Mouse (Mus musculus) forebrain, embryonic 14.5 days (tissue): Measurements from ENCODE around the gene Tmem147. TPM values are rescaled to one million over a fixed set of nuclear protein-coding genes. Genes with fewer than 3 reads are reported as not detected.

ENCODE experiments used
- ATAC-seq: fragments of 200-750 bp; cut with Nextera tagmentation; 2 replicates; pipeline ENCODE4 v1.8.0; 2017; ENCODE audit warnings: mild to moderate bottlenecking, moderate library complexity
- DNase-seq: peaks from one replicate; pipeline ENCODE4 v3.0.0-alpha.2; 2015; ENCODE audit warnings: low spot score
- H3K27ac ChIP-seq: fragments of 300-500 bp; sonication (generic); 2 replicates; pipeline ENCODE4 v1.5.1; 2014; ENCODE audit warnings: low read depth, mild to moderate bottlenecking, control low read depth, low read length, moderate library complexity
- H3K27me3 ChIP-seq: fragments of 300-500 bp; sonication (generic); replicated peaks from 2 replicates; pipeline ENCODE4 v1.6.1; 2014; ENCODE audit warnings: low read length, control low read depth, mixed read lengths; ENCODE audit not compliant: control insufficient read depth, insufficient read depth
- H3K36me3 ChIP-seq: fragments of 300-500 bp; sonication (generic); 2 replicates; pipeline ENCODE4 v1.6.1; 2014; ENCODE audit warnings: low read length, control low read depth; ENCODE audit not compliant: control insufficient read depth, insufficient read depth
- H3K4me1 ChIP-seq: fragments of 300-500 bp; sonication (generic); 2 replicates; pipeline ENCODE4 v1.6.1; 2014; ENCODE audit warnings: antibody characterized with exemption, low read length, control low read depth; ENCODE audit not compliant: control insufficient read depth, insufficient read depth
- H3K4me2 ChIP-seq: fragments of 300-500 bp; sonication (generic); 2 replicates; pipeline ENCODE4 v1.6.1; 2014; ENCODE audit warnings: mild to moderate bottlenecking, control low read depth, low read length
- H3K4me3 ChIP-seq: fragments of 300-500 bp; sonication (generic); 2 replicates; pipeline ENCODE4 v1.5.1; 2014; ENCODE audit warnings: low read depth, low read length, control low read depth
- H3K9ac ChIP-seq: fragments of 300-500 bp; sonication (generic); 2 replicates; pipeline ENCODE4 v1.6.1; 2014; ENCODE audit warnings: mild to moderate bottlenecking, low read length, control low read depth, moderate library complexity
- H3K9me3 ChIP-seq: fragments of 300-500 bp; sonication (generic); replicated peaks from 2 replicates; pipeline ENCODE4 v1.6.1; 2016; ENCODE audit warnings: low read length, control low read depth, mixed read lengths; ENCODE audit not compliant: control insufficient read depth
- WGBS: fragments of 180-500 bp; shearing (Covaris S2); extraction: QIAGEN DNeasy Blood & Tissue Kit; methylation state at CpG from one replicate; pipeline ENCODE4 v1.1.7; 2014; 5-methylcytosine and 5-hydroxymethylcytosine counted together
- polyA plus RNA-seq: library from polyadenylated mRNA; unstranded; fragments of >200 nt; fragmentation: Nextera tagmentation; extraction: Ambion mirVana; gene quantifications from 2 replicates; pipeline ENCODE4 v1.2.1, GENCODE M21; 2014

Tmem147 gene
- polyA plus RNA-seq, 1 experiment from 2014 or later: 286 TPM

- H3K27ac ChIP-seq: no peak overlapping the region
- no peaks in the 10 kb centered on the region for H3K4me1 ChIP-seq
- H3K9me3 ChIP-seq: no peaks in the 10 kb centered on the region
- H3K36me3 ChIP-seq: no peaks in the 10 kb centered on the region
- DNase-seq: peak; percentile 67
- no peak overlapping the region for H3K4me3 ChIP-seq
- no peaks in the 10 kb centered on the region for H3K27me3 ChIP-seq
- 56% methylated on average over 5 of the region's 5 CpGs for WGBS
- ATAC-seq: no peak
- H3K9ac ChIP-seq: no peak overlapping the region
- no peak overlapping the region for H3K4me2 ChIP-seq
These were observed 50.9 kb downstream of the Tmem147 start for GRCm38 (mm10) chr7:30678263-30678975.

Other genes starting within 250 kb of the Tmem147 start
- not detected in 2 replicates for gene Prodh2, start 235.9 kb downstream of the Tmem147 start, polyA plus RNA-seq
- 63.5 and 98.4 TPM in 2 replicates for gene Arhgap33, start 194.5 kb downstream of the Tmem147 start, polyA plus RNA-seq
- 8.6 and 10.1 TPM in 2 replicates for gene Hspb6, start 177.4 kb downstream of the Tmem147 start, polyA plus RNA-seq
- gene Proser3, start 177.2 kb downstream of the Tmem147 start, polyA plus RNA-seq: 6.2 and 7.1 TPM in 2 replicates
- gene Lin37, start 169.7 kb downstream of the Tmem147 start, polyA plus RNA-seq: 47.6 and 59.0 TPM in 2 replicates
- 132 and 135 TPM in 2 replicates for gene U2af1l4, start 166.2 kb downstream of the Tmem147 start, polyA plus RNA-seq
- 7.0 and 10.7 TPM in 2 replicates for gene Gm49396, start 166.2 kb downstream of the Tmem147 start, polyA plus RNA-seq
- gene Psenen, start 165.9 kb downstream of the Tmem147 start, polyA plus RNA-seq: 121 and 143 TPM in 2 replicates
- 1.7 and 6.4 TPM in 2 replicates for gene Igflr1, start 164.1 kb downstream of the Tmem147 start, polyA plus RNA-seq
- 8.7 and 9.6 TPM in 2 replicates for gene Kmt2b, start 140.8 kb downstream of the Tmem147 start, polyA plus RNA-seq
- 0.12 and 0.34 TPM in 2 replicates for gene Zbtb32, start 130.6 kb downstream of the Tmem147 start, polyA plus RNA-seq
- gene Upk1a, start 116.7 kb downstream of the Tmem147 start, polyA plus RNA-seq: 0.20 and 0.25 TPM in 2 replicates
- gene Cox6b1, start 103.4 kb downstream of the Tmem147 start, polyA plus RNA-seq: 909 and 1,141 TPM in 2 replicates
- not detected in 2 replicates for gene Etv2, start 93.7 kb downstream of the Tmem147 start, polyA plus RNA-seq
- gene Rbm42, start 79.2 kb downstream of the Tmem147 start, polyA plus RNA-seq: 120 and 133 TPM in 2 replicates
- gene Haus5, start 64.5 kb downstream of the Tmem147 start, polyA plus RNA-seq: 32.9 and 35.8 TPM in 2 replicates
- gene Pmis2, start 57.9 kb downstream of the Tmem147 start, polyA plus RNA-seq: not detected in 2 replicates
- gene 2200002J24Rik, start 30.6 kb downstream of the Tmem147 start, polyA plus RNA-seq: not detected in 2 replicates
- gene Atp4a, start 17.3 kb downstream of the Tmem147 start, polyA plus RNA-seq: 0.84 and 1.2 TPM in 2 replicates
- 0.57 and 0.59 TPM in 2 replicates for gene Gapdhs, start 14.1 kb upstream of the Tmem147 start, polyA plus RNA-seq
- 1.3 and 2.0 TPM in 2 replicates for gene Sbsn, start 21.9 kb upstream of the Tmem147 start, polyA plus RNA-seq
- 0.74 and 0.88 TPM in 2 replicates for gene Dmkn, start 34.2 kb upstream of the Tmem147 start, polyA plus RNA-seq
- gene Krtdap, start 58.4 kb upstream of the Tmem147 start, polyA plus RNA-seq: 1.1 TPM in 1 of 2 replicates, not detected in the other
- 0.11 and 0.46 TPM in 2 replicates for gene Ffar2, start 94.2 kb upstream of the Tmem147 start, polyA plus RNA-seq
- gene Ffar3, start 126.6 kb upstream of the Tmem147 start, polyA plus RNA-seq: not detected in 2 replicates
- not detected in 2 replicates for gene Ffar1, start 132.0 kb upstream of the Tmem147 start, polyA plus RNA-seq
- gene Cd22, start 150.8 kb upstream of the Tmem147 start, polyA plus RNA-seq: not detected in 2 replicates
- gene Mag, start 185.3 kb upstream of the Tmem147 start, polyA plus RNA-seq: 1.0 and 1.7 TPM in 2 replicates
- gene Hamp2, start 195.1 kb upstream of the Tmem147 start, polyA plus RNA-seq: not detected in 2 replicates
- not detected in 2 replicates for gene Hamp, start 214.5 kb upstream of the Tmem147 start, polyA plus RNA-seq
- 20.3 and 25.0 TPM in 2 replicates for gene Usf2, start 227.3 kb upstream of the Tmem147 start, polyA plus RNA-seq
- 16.8 and 19.2 TPM in 2 replicates for gene Lsr, start 243.9 kb upstream of the Tmem147 start, polyA plus RNA-seq
- gene Fam187b, start 244.2 kb upstream of the Tmem147 start, polyA plus RNA-seq: 0.20 and 0.35 TPM in 2 replicates